Mouse (Mus musculus) thymus, postnatal 25 days (tissue): Measurements from ENCODE around the gene Aak1.
"Not testable (repeated sequence)": the region's sequence is repeated elsewhere in the genome, so short reads cannot be mapped to it uniquely, and the experiment has no call there.

Experiments used
- DNase-seq: peaks from one replicate; pipeline ENCODE4 v3.0.0; 2022

Aak1 gene

GRCm38 (mm10) chr6:86841949-86842348 is 7.4 kb upstream of the Aak1 start:
- DNase-seq = no peak

- DNase-seq = no peak
These were observed 5.7 kb upstream of the Aak1 start for GRCm38 (mm10) chr6:86843636-86844035.

- DNase-seq = no peak
These were observed 2.9 kb upstream of the Aak1 start for GRCm38 (mm10) chr6:86846467-86846866.

GRCm38 (mm10) chr6:86847816-86848215 is 1.5 kb upstream of the Aak1 start:
- DNase-seq = no peak

- DNase-seq = no peak
These were observed 770 bp upstream of the Aak1 start for GRCm38 (mm10) chr6:86848580-86848914.

- DNase-seq = no peak
These were observed 552 bp downstream of the Aak1 start for GRCm38 (mm10) chr6:86849692-86850445.

- peak; percentile 27 for DNase-seq
These were observed 1.3 kb downstream of the Aak1 start for GRCm38 (mm10) chr6:86850588-86850987.

GRCm38 (mm10) chr6:86851561-86851960 is 2.2 kb downstream of the Aak1 start:
- DNase-seq = no peak

GRCm38 (mm10) chr6:86853928-86854327 is 4.6 kb downstream of the Aak1 start:
- no peak for DNase-seq

- DNase-seq = no peak
These were observed 5.6 kb downstream of the Aak1 start for GRCm38 (mm10) chr6:86854941-86855340.

GRCm38 (mm10) chr6:86858606-86859005 is 9.3 kb downstream of the Aak1 start:
- DNase-seq = no peak

GRCm38 (mm10) chr6:86860732-86861463 is 11.6 kb downstream of the Aak1 start:
- DNase-seq = no peak

GRCm38 (mm10) chr6:86864358-86864757 is 15.0 kb downstream of the Aak1 start:
- no peak for DNase-seq

GRCm38 (mm10) chr6:86870335-86870734 is 21.0 kb downstream of the Aak1 start:
- no peak for DNase-seq

GRCm38 (mm10) chr6:86871783-86872182 is 22.5 kb downstream of the Aak1 start:
- no peak for DNase-seq

GRCm38 (mm10) chr6:86874711-86875375 is 25.5 kb downstream of the Aak1 start:
- no peak for DNase-seq

GRCm38 (mm10) chr6:86876451-86876850 is 27.1 kb downstream of the Aak1 start:
- peak; percentile 14 for DNase-seq

GRCm38 (mm10) chr6:86878656-86879055 is 29.3 kb downstream of the Aak1 start:
- DNase-seq = not testable (repeated sequence)

GRCm38 (mm10) chr6:86879314-86879713 is 30.0 kb downstream of the Aak1 start:
- DNase-seq = no peak

- no peak for DNase-seq
These were observed 34.9 kb downstream of the Aak1 start for GRCm38 (mm10) chr6:86884230-86884629.

- no peak for DNase-seq
These were observed 35.4 kb downstream of the Aak1 start for GRCm38 (mm10) chr6:86884746-86885145.

GRCm38 (mm10) chr6:86885816-86886529 is 36.7 kb downstream of the Aak1 start:
- no peak for DNase-seq

GRCm38 (mm10) chr6:86886803-86887202 is 37.5 kb downstream of the Aak1 start:
- DNase-seq = no peak
